Mouse (Mus musculus) limb, embryonic 10.5 days (tissue): ENCODE data around the gene 4931406C07Rik. TPM values are rescaled to one million over a fixed set of nuclear protein-coding genes. Genes with fewer than 3 reads are reported as not detected.
"Not testable (repeated sequence)": the region's sequence is repeated elsewhere in the genome, so short reads cannot be mapped to it uniquely, and the experiment has no call there.

ENCODE experiments used
- DNase-seq: peaks from one replicate; pipeline ENCODE4 v3.0.0-alpha.2; 2017; ENCODE audit warnings: low spot score
- H3K27ac ChIP-seq: fragments of 300-500 bp; sonication (generic); 2 replicates; pipeline ENCODE4 v1.5.1; 2016; ENCODE audit warnings: mild to moderate bottlenecking
- H3K27me3 ChIP-seq: fragments of 300-500 bp; sonication (generic); 2 replicates; pipeline ENCODE4 v1.6.1; 2016; ENCODE audit warnings: low read depth, mild to moderate bottlenecking; ENCODE audit not compliant: poor library complexity, severe bottlenecking
- H3K36me3 ChIP-seq: fragments of 300-500 bp; sonication (generic); 2 replicates; pipeline ENCODE4 v1.6.1; 2016; ENCODE audit warnings: mild to moderate bottlenecking, moderate library complexity
- H3K4me1 ChIP-seq: fragments of 300-500 bp; sonication (generic); 2 replicates; pipeline ENCODE4 v1.6.1; 2016
- H3K4me3 ChIP-seq: fragments of 300-500 bp; sonication (generic); 2 replicates; pipeline ENCODE4 v1.5.1; 2016; ENCODE audit warnings: mild to moderate bottlenecking, moderate library complexity
- H3K9me3 ChIP-seq: fragments of 300-500 bp; sonication (generic); replicated peaks from 2 replicates; pipeline ENCODE4 v1.6.1; 2016; ENCODE audit warnings: mild to moderate bottlenecking
- WGBS: fragments of 180-500 bp; shearing (Covaris S2); methylation state at CpG from one replicate; pipeline ENCODE4 v1.1.7; 2016; 5-methylcytosine and 5-hydroxymethylcytosine counted together
- polyA plus RNA-seq: library from polyadenylated mRNA; unstranded; fragments of >200 nt; fragmentation: Nextera tagmentation; extraction: Ambion mirVana; gene quantifications from 2 replicates; pipeline ENCODE4 v1.2.1, GENCODE M21; 2016

The 4931406C07Rik gene
- 4.9 and 7.1 TPM in 2 replicates for polyA plus RNA-seq

DNA sequence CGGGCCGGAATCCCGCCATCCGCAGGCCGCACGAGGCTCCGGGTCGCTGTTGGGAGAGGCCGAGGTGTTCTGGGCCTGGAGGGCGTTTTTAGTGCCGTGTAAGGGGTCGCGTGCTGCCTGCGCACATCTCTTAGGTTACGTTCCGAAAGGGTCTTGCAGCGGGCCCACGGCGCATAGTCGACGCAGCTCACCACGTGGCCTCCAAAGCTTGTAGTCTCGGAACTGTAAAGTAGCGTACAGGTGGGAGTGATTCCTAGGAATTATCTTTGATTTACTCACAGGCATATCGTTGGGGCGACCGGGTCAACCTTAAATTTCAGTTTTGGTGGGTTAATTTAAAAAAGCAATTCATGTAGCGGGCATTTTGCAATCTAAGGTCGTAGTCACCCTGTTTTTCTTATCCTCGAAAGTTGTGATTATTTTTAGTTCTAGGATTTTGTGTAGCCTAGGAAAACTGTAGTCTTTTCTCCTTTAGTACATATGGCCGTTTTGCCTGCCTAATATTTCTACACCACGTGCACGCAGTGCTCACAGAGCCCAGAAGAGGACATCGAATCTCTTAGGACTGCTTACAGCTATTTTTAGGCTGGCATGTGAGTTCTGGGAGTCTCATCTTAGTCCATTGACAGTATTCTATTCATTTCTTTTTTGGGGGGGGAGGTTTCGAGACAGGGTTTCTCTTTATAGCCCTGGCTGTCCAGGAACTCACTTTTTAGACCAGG lies at the start of gene 4931406C07Rik:
TSS of gene 4931406C07Rik (minus strand) at position 51 of the 722 bp plus-strand sequence.
- Histone ChIP-seq H3K4me3 (peak within 1 kb of the TSS; percentile 77), H3K36me3 (peaks cover 45% of the 10 kb centered on the region), H3K4me1 (peaks cover 25% of the 10 kb centered on the region), H3K27me3 (no peaks in the 10 kb centered on the region), H3K9me3 (no peaks in the 10 kb centered on the region), H3K27ac (peak within 1 kb of the TSS; percentile 96)
- no peak for DNase-seq
- WGBS = under 1% methylated on average over 35 of the region's 35 CpGs

DNA sequence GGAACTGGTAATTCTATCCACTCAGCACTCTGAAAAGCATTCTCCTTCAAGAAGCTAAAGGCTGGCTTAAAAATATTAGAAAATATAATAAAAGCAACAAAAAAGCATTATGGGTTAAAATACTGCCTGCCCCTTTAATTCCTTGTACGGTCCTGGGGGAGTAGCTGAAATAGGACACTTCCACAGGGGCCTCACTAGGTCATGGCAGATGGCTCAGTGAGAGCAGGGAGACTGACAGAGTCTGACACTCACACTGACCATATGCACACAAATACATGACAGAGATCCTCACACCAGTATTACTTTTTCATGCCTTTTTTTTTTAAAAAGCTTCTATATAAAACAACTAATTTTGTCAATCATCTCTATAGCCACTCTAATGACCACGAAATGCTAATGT lies 43.7 kb upstream of the 4931406C07Rik start:
- no peaks in the 10 kb centered on the region for H3K4me1 ChIP-seq
- peaks cover 89% of the 10 kb centered on the region for H3K36me3 ChIP-seq
- H3K27me3 ChIP-seq = no peaks in the 10 kb centered on the region
- WGBS = 63% methylated on average over 2 of the region's 2 CpGs
- H3K9me3 ChIP-seq = no peaks in the 10 kb centered on the region
- H3K27ac ChIP-seq = no peak overlapping the region
- DNase-seq = no peak
- no peak overlapping the region for H3K4me3 ChIP-seq

DNA sequence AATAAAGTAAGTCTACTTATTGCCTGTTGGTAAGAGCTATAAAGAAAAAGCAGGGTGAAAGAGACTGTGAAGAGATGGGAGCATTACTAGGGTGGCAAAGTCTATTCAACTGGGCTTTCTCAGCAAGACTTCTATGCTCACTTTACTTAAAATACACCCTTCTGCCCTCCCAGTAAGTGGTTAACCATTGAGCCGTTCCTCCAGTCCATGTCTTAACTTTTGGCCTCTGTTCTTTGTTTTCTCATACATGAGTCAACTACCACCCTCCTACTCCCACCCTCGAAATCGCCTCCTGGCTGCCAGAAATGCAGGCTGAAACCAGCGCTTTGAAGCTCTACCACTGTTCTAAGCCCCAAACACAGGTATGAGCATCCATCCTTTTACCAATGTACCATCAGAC lies 31.5 kb upstream of the 4931406C07Rik start:
- Histone ChIP-seq H3K27me3 (no peaks in the 10 kb centered on the region), H3K4me3 (no peak overlapping the region), H3K4me1 (no peaks in the 10 kb centered on the region), H3K36me3 (peaks cover 97% of the 10 kb centered on the region), H3K9me3 (no peaks in the 10 kb centered on the region), H3K27ac (no peak overlapping the region)
- WGBS = 94% methylated on average over 4 of the region's 4 CpGs
- DNase-seq = no peak

DNA sequence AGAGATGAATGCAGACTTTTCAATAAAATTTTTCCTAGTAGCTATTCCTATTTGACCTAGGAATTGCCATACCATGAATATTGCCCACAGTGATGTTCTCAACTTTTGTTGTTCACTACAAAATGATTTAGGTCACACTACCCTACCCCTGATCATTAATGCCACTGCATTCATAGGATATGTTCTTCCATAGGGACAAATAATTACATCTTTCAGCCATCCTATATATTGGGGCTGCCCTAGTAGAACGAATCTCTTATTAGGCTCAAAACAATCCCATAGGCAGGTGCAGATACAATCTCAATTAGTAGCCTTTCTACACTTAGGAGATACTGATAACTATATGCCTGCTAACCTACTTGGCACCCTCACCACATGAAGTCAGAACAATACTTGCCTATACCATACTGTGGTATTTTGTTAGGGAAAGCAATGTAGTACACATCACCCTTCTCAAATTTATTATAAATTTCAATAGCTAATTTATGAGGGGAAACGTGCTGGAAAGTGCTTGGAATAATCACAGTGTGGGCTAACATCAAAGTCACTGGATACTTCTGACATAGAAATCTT lies 12.0 kb upstream of the 4931406C07Rik start:
- WGBS = 79% methylated on average over 2 of the region's 2 CpGs
- H3K27ac ChIP-seq = no peak overlapping the region
- no peaks in the 10 kb centered on the region for H3K27me3 ChIP-seq
- no peaks in the 10 kb centered on the region for H3K4me1 ChIP-seq
- no peaks in the 10 kb centered on the region for H3K9me3 ChIP-seq
- H3K4me3 ChIP-seq = no peak overlapping the region
- DNase-seq = no peak
- H3K36me3 ChIP-seq = peaks cover 96% of the 10 kb centered on the region

DNA sequence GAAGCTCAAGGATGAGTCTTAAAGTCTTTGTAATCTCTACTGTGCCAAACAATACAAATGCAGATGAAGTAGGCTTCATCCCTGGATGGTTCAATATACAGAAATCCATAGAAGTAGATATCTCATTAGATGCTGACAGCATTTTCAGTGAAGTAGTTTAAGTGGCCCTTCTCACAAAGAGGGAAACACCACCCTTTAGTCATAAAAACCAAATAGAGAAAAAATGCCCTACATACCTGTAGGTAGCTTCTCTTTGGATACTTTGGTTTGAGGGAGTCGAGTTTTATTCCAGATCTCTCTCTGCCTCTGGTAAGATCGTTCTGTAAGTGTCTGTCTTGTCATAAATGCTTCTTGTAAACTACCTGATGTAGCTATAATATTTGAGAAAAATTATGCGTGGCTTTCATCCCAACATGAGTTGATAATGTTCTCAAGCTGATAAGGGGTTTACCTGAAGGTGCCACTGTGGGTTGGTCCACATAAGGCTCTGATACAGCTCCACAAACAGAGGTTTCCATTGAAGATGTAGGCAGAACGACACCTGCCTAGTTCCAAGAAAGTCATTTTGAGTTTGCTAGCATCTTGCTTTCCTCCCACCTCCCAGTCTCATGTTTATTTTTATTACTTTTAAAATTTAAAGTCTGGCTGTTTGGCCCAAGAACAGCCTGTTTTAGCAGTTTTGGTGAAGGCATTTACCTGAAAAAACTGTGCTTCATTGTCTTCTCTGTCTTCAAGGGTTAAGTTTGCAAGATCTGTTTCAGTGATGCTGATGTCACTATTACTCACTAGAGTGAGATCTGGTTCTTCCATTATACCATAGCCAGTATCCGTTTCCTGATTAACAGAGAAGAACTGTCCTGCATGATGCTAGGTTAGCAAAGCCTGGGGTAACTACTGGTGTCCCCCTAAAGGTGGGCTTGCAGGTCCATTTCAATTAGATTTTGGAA lies 11.2 kb upstream of the 4931406C07Rik start:
- H3K9me3 ChIP-seq = no peaks in the 10 kb centered on the region
- H3K4me3 ChIP-seq = no peak overlapping the region
- H3K36me3 ChIP-seq = peaks cover 96% of the 10 kb centered on the region
- no peaks in the 10 kb centered on the region for H3K27me3 ChIP-seq
- no peak overlapping the region for H3K27ac ChIP-seq
- 54% methylated on average over 5 of the region's 5 CpGs for WGBS
- no peak for DNase-seq
- no peaks in the 10 kb centered on the region for H3K4me1 ChIP-seq

DNA sequence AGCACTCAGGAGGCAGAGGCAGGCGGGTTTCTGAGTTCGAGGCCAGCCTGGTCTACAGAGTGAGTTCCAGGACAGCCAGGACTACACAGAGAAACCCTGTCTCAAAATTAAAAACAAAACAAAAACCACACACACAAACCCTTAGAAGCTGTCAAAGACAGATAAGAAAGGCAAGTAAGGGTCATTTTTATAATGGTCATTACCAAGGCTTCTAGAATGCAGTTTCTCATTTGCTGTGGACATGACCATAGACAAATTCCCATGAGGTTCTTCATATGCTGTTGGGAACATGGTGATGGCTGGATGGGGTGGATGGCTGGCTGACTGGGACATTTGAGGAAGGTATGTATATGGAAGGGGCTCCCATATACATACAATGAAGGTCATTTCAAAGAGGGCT lies 10.0 kb upstream of the 4931406C07Rik start:
- not testable (repeated sequence) for H3K4me3 ChIP-seq, DNase-seq, H3K4me1 ChIP-seq, H3K9me3 ChIP-seq, H3K27ac ChIP-seq, H3K27me3 ChIP-seq
- 93% methylated on average over 2 of the region's 2 CpGs for WGBS
- peaks cover 96% of the 10 kb centered on the region for H3K36me3 ChIP-seq

DNA sequence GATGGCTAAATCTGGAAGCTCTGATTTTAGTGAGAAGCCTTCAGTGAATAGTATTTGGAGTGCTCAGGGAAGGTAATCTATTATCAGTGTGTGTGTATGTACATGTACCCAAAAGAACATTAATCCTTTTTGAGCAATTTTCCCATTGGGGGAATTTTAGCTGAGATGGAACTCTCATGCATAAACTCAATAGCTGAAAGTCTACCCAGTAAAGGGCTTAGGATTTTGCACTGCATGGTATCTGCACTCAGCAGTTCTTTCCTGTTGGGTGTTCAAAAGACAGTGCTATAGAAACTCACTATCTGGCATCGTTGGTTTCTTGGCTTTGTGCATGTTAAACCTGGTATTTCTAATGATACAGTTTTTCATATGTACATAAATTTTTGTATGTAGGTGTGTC lies 8.4 kb upstream of the 4931406C07Rik start:
- no peak overlapping the region for H3K27ac ChIP-seq
- no peak overlapping the region for H3K4me3 ChIP-seq
- DNase-seq = no peak
- H3K27me3 ChIP-seq = no peaks in the 10 kb centered on the region
- no peaks in the 10 kb centered on the region for H3K9me3 ChIP-seq
- peaks cover 96% of the 10 kb centered on the region for H3K36me3 ChIP-seq
- no peaks in the 10 kb centered on the region for H3K4me1 ChIP-seq
- WGBS = 100% methylated on average over 1 of the region's 1 CpGs

DNA sequence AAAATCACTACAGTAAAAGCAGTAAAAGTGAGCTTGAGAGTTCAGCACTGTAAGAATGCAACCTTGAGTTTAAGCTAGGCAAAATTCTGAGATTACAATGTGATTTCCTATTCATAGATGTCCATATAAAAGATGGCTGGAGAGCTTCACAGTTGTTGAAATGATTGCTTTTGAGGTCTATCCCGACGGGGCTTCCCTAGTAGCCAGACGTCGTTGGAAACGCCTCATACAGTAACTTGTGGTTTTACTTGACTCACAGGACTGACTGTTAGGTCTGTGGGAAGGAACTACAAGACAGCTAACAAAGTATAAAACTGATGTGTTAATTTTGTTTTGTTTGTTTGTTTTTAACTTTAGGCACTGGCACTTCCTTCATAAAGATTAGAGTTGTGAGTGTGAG lies 7.4 kb upstream of the 4931406C07Rik start:
- WGBS = 91% methylated on average over 5 of the region's 5 CpGs
- Histone ChIP-seq H3K4me1 (0 out of 2 replicates have a peak, but pooled peaks cover 5% of the 10 kb centered on the region), H3K9me3 (no peaks in the 10 kb centered on the region), H3K36me3 (peaks cover 99% of the 10 kb centered on the region), H3K27me3 (no peaks in the 10 kb centered on the region), H3K27ac (no peak overlapping the region), H3K4me3 (no peak overlapping the region)
- no peak for DNase-seq

DNA sequence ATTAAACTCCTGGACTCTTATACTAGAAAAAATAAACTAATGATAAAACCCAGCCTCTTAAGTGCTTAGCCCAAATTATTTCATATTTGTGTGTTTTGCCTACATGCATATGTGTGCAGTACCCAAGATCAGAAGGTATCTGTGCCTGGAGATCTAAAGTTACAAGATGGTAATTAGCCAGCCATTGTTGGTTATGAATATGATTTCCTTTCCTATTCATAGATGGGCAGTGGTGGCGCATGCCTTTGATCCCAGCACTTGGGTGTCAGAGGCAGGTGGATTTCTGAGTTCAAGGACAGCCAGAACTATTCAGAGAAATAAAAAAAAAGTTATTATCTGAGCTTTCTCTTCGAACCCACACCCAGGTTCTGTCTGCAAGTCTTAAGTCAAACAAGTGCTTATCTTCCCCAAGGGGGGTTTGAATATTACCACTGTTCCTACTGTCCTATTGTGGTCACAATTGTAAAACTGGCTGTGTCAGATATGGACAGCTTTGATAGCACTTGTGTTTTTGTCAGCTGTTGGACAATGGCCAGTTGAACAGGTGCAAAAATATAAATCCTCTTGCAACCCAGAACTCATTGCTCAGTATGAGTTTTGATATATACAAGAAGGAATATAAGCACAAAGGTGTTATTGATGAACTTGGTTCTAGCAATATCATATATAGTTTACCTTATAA lies 5.9 kb upstream of the 4931406C07Rik start:
- WGBS = 91% methylated on average over 2 of the region's 2 CpGs
- Histone ChIP-seq H3K4me3 (no peak overlapping the region), H3K4me1 (peaks cover 18% of the 10 kb centered on the region), H3K36me3 (peaks cover 99% of the 10 kb centered on the region), H3K27ac (no peak overlapping the region), H3K27me3 (no peaks in the 10 kb centered on the region), H3K9me3 (no peaks in the 10 kb centered on the region)
- DNase-seq = no peak

DNA sequence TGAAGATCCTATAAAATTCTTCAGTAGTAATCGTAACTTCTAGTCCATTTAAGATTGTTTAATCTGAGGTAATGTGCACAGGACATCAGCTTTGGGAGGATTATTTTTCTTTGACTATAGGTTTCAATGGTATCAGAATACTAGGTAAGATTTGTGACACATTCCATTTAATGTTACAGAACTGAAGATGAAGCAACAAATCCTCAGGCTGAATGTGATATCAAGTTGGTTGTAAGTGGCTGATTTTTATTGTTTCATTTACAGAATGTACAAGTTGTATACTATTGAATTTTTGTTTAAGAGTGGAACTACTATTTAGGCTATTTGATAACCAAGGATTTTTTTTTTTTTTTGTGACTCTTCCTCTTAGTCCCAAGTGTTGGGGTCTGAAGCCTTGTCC lies 3.9 kb upstream of the 4931406C07Rik start:
- no peak for DNase-seq
- H3K27me3 ChIP-seq = no peaks in the 10 kb centered on the region
- H3K36me3 ChIP-seq = peaks cover 81% of the 10 kb centered on the region
- WGBS = 88% methylated on average over 1 of the region's 1 CpGs
- H3K27ac ChIP-seq = no peak overlapping the region
- H3K9me3 ChIP-seq = no peaks in the 10 kb centered on the region
- H3K4me3 ChIP-seq = no peak overlapping the region
- H3K4me1 ChIP-seq = peaks cover 24% of the 10 kb centered on the region

DNA sequence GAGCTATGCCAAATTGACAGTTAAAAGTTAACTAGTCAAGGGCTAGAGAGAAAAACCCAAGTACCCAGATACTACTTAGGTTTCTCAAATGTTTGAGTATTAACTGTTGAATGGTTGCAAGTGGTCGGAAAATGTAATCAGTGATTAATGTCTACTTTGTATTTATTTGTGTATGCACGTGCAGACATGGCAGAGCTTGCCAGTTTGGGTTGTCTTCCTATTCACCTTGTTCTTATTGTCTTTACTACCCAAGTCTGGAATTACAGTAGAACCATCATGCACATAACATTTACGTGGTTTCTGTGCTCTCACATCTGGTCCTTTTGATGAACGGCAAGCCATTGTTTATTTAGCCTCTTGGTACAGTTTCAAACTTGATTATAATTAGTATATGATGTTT lies 3.2 kb upstream of the 4931406C07Rik start:
- Histone ChIP-seq H3K9me3 (no peaks in the 10 kb centered on the region), H3K27me3 (no peaks in the 10 kb centered on the region), H3K4me3 (peak overlapping the region; percentile 16; the same call in 1 of the 2 replicates), H3K27ac (no peak overlapping the region), H3K4me1 (peaks cover 24% of the 10 kb centered on the region), H3K36me3 (peaks cover 74% of the 10 kb centered on the region)
- no peak for DNase-seq
- WGBS = 78% methylated on average over 4 of the region's 4 CpGs

DNA sequence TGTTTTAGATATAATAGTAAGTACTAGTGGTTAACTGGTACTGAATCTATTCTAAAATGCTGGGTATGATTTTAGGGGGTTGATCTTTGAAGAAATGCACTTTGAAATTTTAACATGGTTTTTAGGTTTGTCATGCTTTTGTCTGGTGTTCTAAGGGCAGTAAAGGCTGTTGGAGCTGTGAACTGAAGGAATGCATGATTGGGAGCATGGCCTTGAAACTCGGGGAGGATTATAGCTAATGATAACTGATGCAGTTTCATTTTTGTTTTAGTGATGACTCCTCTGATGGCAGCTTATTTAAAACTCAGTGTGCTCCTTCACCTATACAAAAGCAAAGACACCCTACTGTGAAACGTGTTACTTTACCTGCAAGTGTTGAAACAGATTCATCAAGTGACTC lies 2.0 kb upstream of the 4931406C07Rik start:
- Histone ChIP-seq H3K36me3 (peaks cover 62% of the 10 kb centered on the region), H3K27ac (no peak overlapping the region), H3K27me3 (no peaks in the 10 kb centered on the region), H3K4me1 (peaks cover 24% of the 10 kb centered on the region), H3K9me3 (no peaks in the 10 kb centered on the region), H3K4me3 (peak overlapping the region; percentile 77)
- WGBS = 60% methylated on average over 2 of the region's 2 CpGs
- no peak for DNase-seq
